In the genomic region with DNA sequence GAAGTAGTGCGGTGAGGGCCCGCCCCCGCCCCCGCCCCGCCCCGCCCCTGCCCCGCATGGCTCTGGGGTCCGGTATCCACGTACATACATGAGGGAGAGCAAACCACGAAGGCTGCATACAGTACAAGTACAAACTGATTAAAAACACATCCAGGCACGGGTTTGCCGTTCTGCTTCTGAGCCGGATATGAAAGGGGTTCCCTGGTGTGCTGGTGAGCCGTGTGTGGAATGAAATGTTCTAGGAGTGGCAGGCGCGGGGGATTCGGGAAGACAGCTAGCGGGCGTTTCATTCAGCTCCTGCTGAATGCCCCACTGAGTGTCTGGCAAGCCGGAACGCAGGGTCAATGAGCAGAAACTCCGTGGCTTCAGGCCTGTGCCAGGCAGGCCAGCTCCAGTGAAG, we compare ENCODE assay signal across 8 mouse cellular contexts. TPM values are rescaled to one million over a fixed set of nuclear protein-coding genes. Genes with fewer than 3 reads are reported as not detected.
DNase-seq lines count a peak whose midpoint lies in the region; ATAC-seq and TF ChIP-seq lines count a peak whose summit lies in the region.

No protein-coding gene starts in this region.

- 0 out of 2 replicates have a peak, but pooled peaks have one; percentile 38 for ATAC-seq in embryonic facial prominence, embryonic 14.5 days (ENCODE audit: low read depth)

- no peaks in the 10 kb centered on the region for H3K9me3 ChIP-seq in embryonic facial prominence, embryonic 14.5 days (ENCODE audit: control insufficient read depth, low read length)

- 4% methylated on average over 22 of the region's 22 CpGs for WGBS in embryonic facial prominence, embryonic 14.5 days

- TF ChIP-seq CTCF in gastrocnemius, adult 2 months (IDR thresholded peaks at IDR 0.05) = no peak
- no peak for TF ChIP-seq CTCF in C2C12 (IDR thresholded peaks at IDR 0.05; ENCODE audit: control insufficient read depth, insufficient read depth, insufficient read length)

- peaks cover 5% of the 10 kb centered on the region; the same call in 1 of the 2 replicates for H3K4me1 ChIP-seq in embryonic facial prominence, embryonic 14.5 days (ENCODE audit: control insufficient read depth, insufficient read depth, low read length)

- H3K4me3 ChIP-seq in gastrocnemius, adult 2 months = 0 out of 2 replicates have a peak overlapping the region, but pooled peaks have one; percentile 28
- no peak overlapping the region for H3K4me3 ChIP-seq in C2C12 (ENCODE audit: insufficient read depth, poor library complexity, severe bottlenecking)
- H3K4me3 ChIP-seq in embryonic facial prominence, embryonic 14.5 days (ENCODE audit: low read depth, low read length) = peak overlapping the region; percentile 26

- no peaks in the 10 kb centered on the region for H3K36me3 ChIP-seq in C2C12 (ENCODE audit: control insufficient read depth, insufficient read depth)
- H3K36me3 ChIP-seq in embryonic facial prominence, embryonic 14.5 days (ENCODE audit: control insufficient read depth, insufficient read depth, low read length) = no peaks in the 10 kb centered on the region

- intact Hi-C loops in gastrocnemius, adult 2 months (cut with DNase I) = loop anchor here (5.0 to 10.0 kb wide), 3 partner anchors 82 to 241 kb away; no protein-coding TSS in a partner anchor
- intact Hi-C loops in left cerebral cortex, postnatal 4 days (cut with DNase I) = loop anchor here (5.0 kb wide), 1 partner anchor 166 kb away; a partner anchor contains a TSS

- peak overlapping the region; percentile 32 for H3ac ChIP-seq in C2C12 (ENCODE audit: control insufficient read depth, insufficient read length, low read depth)

- H3K79me2 ChIP-seq in C2C12 (ENCODE audit: control insufficient read depth, insufficient read depth) = no peaks in the 10 kb centered on the region

- peak overlapping the region; percentile 54 for H3K9ac ChIP-seq in embryonic facial prominence, embryonic 14.5 days (ENCODE audit: low read depth, low read length)

- DNase-seq in gastrocnemius, adult 2 months = no peak
- no peak for DNase-seq in gastrocnemius, postnatal 25 days
- peak; percentile 56 for DNase-seq in embryonic facial prominence, embryonic 14.5 days (ENCODE audit: low spot score)
- peak; percentile 69 for DNase-seq in left cerebral cortex, postnatal 4 days
- peak; percentile 22 for DNase-seq in right cerebral cortex, postnatal 25 days
- DNase-seq in urinary bladder, postnatal 10 days (ENCODE audit: low spot score) = no peak
- no peak for DNase-seq in thymus, adult 18-20 months

- H3K4me2 ChIP-seq in embryonic facial prominence, embryonic 14.5 days (ENCODE audit: low read depth, low read length) = peak overlapping the region; percentile 60

- H3K27me3 ChIP-seq in C2C12 (ENCODE audit: control insufficient read depth, insufficient read depth, insufficient read length) = peaks cover 34% of the 10 kb centered on the region
- H3K27me3 ChIP-seq in embryonic facial prominence, embryonic 14.5 days (replicated peaks; ENCODE audit: control insufficient read depth, insufficient read depth, low read length) = peaks cover 5% of the 10 kb centered on the region

- H3K27ac ChIP-seq in gastrocnemius, adult 2 months = no peak overlapping the region
- no peak overlapping the region for H3K27ac ChIP-seq in embryonic facial prominence, embryonic 14.5 days (replicated peaks; ENCODE audit: low read depth, low read length)

- no peaks in the 10 kb centered on the region for H3K79me3 ChIP-seq in C2C12 (ENCODE audit: low read depth)

TF ChIP-seq in C2C12, 6 proteins besides CTCF, POLR2A, EP300 and RAD21:
- TF ChIP-seq MYOD1 (IDR thresholded peaks at IDR 0.05; ENCODE audit: control insufficient read depth, insufficient read length, low read depth) (no peak), MAX (IDR thresholded peaks at IDR 0.05) (no peak), USF1 (IDR thresholded peaks at IDR 0.05; ENCODE audit: low read depth) (no peak), FOSL1 (IDR thresholded peaks at IDR 0.05; ENCODE audit: insufficient read depth, low read length, poor library complexity, severe bottlenecking) (no peak), CEBPB (IDR thresholded peaks at IDR 0.05; ENCODE audit: low read depth) (no peak), MYOG (IDR thresholded peaks at IDR 0.05; ENCODE audit: control insufficient read depth, extremely low read depth, insufficient read length) (no peak)
TF ChIP-seq in C2C12: peak in this region for 0.

RNA-seq across cellular contexts. Expression of a gene that starts 36.6 kb away (rescaled TPM):
- total RNA-seq in gastrocnemius, adult 2 months (2021) = under 1 TPM in 1 of 2 experiments, not detected in 1; 0.25 TPM
- under 1 TPM in 1 of 2 experiments, not detected in 1; 0.83 TPM for total RNA-seq in gastrocnemius, postnatal 25 days (2021)
- polyA plus RNA-seq in C2C12 (2012; fragmentation: generic; extraction: Trizol) = not detected
- 3.1 and 4.6 TPM in 2 replicates for polyA plus RNA-seq in embryonic facial prominence, embryonic 14.5 days (2014; fragmentation: Nextera tagmentation; extraction: Ambion mirVana)
- under 1 TPM; 0.26 to 0.56 TPM for total RNA-seq in left cerebral cortex, postnatal 4 days (2021)

Comparison
In these comparisons a context has a peak if more than half of its experiments do, and no peak if none do; other contexts are left out.
1. DNase-seq: peak in embryonic facial prominence, embryonic 14.5 days (single experiment), left cerebral cortex, postnatal 4 days (single experiment) and right cerebral cortex, postnatal 25 days (single experiment); none in gastrocnemius, adult 2 months (single experiment), gastrocnemius, postnatal 25 days (single experiment), urinary bladder, postnatal 10 days (single experiment) and thymus, adult 18-20 months (0 of 2).